Mouse (Mus musculus): ENCODE data around the gene Olfml2a. TPM values are rescaled to one million over a fixed set of nuclear protein-coding genes. Genes with fewer than 3 reads are reported as not detected.

Olfml2a gene
- polyA plus RNA-seq, 1 experiment from 2014 or later, result 3.5 TPM

Other genes starting within 250 kb of the Olfml2a start
- 0.28 and 0.41 TPM in 2 replicates for gene Nr5a1, start 217.4 kb upstream of the Olfml2a start, polyA plus RNA-seq (2014; fragmentation: Nextera tagmentation; extraction: Ambion mirVana)
- gene Nr6a1, start 4.3 kb upstream of the Olfml2a start, polyA plus RNA-seq (2014; fragmentation: Nextera tagmentation; extraction: Ambion mirVana), result 2.6 and 3.3 TPM in 2 replicates
- 1.1 and 1.8 TPM in 2 replicates for gene Wdr38, start 65.5 kb downstream of the Olfml2a start, polyA plus RNA-seq (2014; fragmentation: Nextera tagmentation; extraction: Ambion mirVana)
- 119 and 124 TPM in 2 replicates for gene Arpc5l, start 73.4 kb downstream of the Olfml2a start, polyA plus RNA-seq (2014; fragmentation: Nextera tagmentation; extraction: Ambion mirVana)
- gene Rpl35, start 73.6 kb downstream of the Olfml2a start, polyA plus RNA-seq (2014; fragmentation: Nextera tagmentation; extraction: Ambion mirVana), result 1,103 and 1,116 TPM in 2 replicates
- gene Golga1, start 133.6 kb downstream of the Olfml2a start, polyA plus RNA-seq (2014; fragmentation: Nextera tagmentation; extraction: Ambion mirVana), result 36.1 and 38.6 TPM in 2 replicates

All from stomach, embryonic 14.5 days (tissue).